Mouse (Mus musculus): ENCODE results near the gene Mybpc3. TPM values are rescaled to one million over a fixed set of nuclear protein-coding genes. Genes with fewer than 3 reads are reported as not detected.

The Mybpc3 gene
- polyA plus RNA-seq, 1 experiment from 2014 or later = 806 TPM

Other genes with a start within 250 kb of the Mybpc3 start
- gene C1qtnf4, start 232.3 kb upstream of the Mybpc3 start, polyA plus RNA-seq (2015; fragmentation: Nextera tagmentation; extraction: Ambion mirVana) = 9.8 and 12.9 TPM in 2 replicates
- gene Kbtbd4, start 213.4 kb upstream of the Mybpc3 start, polyA plus RNA-seq (2015; fragmentation: Nextera tagmentation; extraction: Ambion mirVana) = 26.8 and 27.7 TPM in 2 replicates
- 314 and 369 TPM in 2 replicates for gene Ndufs3, start 213.3 kb upstream of the Mybpc3 start, polyA plus RNA-seq (2015; fragmentation: Nextera tagmentation; extraction: Ambion mirVana)
- gene Celf1, start 177.8 kb upstream of the Mybpc3 start, polyA plus RNA-seq (2015; fragmentation: Nextera tagmentation; extraction: Ambion mirVana) = 93.9 and 98.7 TPM in 2 replicates
- gene Rapsn, start 82.5 kb upstream of the Mybpc3 start, polyA plus RNA-seq (2015; fragmentation: Nextera tagmentation; extraction: Ambion mirVana) = 21.2 and 25.8 TPM in 2 replicates
- 226 and 239 TPM in 2 replicates for gene Psmc3, start 64.1 kb upstream of the Mybpc3 start, polyA plus RNA-seq (2015; fragmentation: Nextera tagmentation; extraction: Ambion mirVana)
- 45.0 and 55.5 TPM in 2 replicates for gene Slc39a13, start 47.7 kb upstream of the Mybpc3 start, polyA plus RNA-seq (2015; fragmentation: Nextera tagmentation; extraction: Ambion mirVana)
- 3.5 and 3.9 TPM in 2 replicates for gene Spi1, start 35.8 kb upstream of the Mybpc3 start, polyA plus RNA-seq (2015; fragmentation: Nextera tagmentation; extraction: Ambion mirVana)
- gene Madd, start 65.7 kb downstream of the Mybpc3 start, polyA plus RNA-seq (2015; fragmentation: Nextera tagmentation; extraction: Ambion mirVana) = 5.1 and 5.9 TPM in 2 replicates
- gene Nr1h3, start 84.7 kb downstream of the Mybpc3 start, polyA plus RNA-seq (2015; fragmentation: Nextera tagmentation; extraction: Ambion mirVana) = 1.9 and 2.7 TPM in 2 replicates
- gene Acp2, start 84.7 kb downstream of the Mybpc3 start, polyA plus RNA-seq (2015; fragmentation: Nextera tagmentation; extraction: Ambion mirVana) = 17.1 and 19.3 TPM in 2 replicates
- 7.1 and 7.4 TPM in 2 replicates for gene Ddb2, start 118.8 kb downstream of the Mybpc3 start, polyA plus RNA-seq (2015; fragmentation: Nextera tagmentation; extraction: Ambion mirVana)
- 35.4 and 38.2 TPM in 2 replicates for gene Pacsin3, start 137.8 kb downstream of the Mybpc3 start, polyA plus RNA-seq (2015; fragmentation: Nextera tagmentation; extraction: Ambion mirVana)
- gene Arfgap2, start 146.8 kb downstream of the Mybpc3 start, polyA plus RNA-seq (2015; fragmentation: Nextera tagmentation; extraction: Ambion mirVana) = 63.3 and 64.4 TPM in 2 replicates

All from heart, embryonic 13.5 days (tissue).